Mouse (Mus musculus): ENCODE data around the gene Gsn. TPM values are rescaled to one million over a fixed set of nuclear protein-coding genes. Genes with fewer than 3 reads are reported as not detected.

Gene Gsn
- polyA plus RNA-seq, 1 experiment from 2014 or later, result 397 TPM

DNA sequence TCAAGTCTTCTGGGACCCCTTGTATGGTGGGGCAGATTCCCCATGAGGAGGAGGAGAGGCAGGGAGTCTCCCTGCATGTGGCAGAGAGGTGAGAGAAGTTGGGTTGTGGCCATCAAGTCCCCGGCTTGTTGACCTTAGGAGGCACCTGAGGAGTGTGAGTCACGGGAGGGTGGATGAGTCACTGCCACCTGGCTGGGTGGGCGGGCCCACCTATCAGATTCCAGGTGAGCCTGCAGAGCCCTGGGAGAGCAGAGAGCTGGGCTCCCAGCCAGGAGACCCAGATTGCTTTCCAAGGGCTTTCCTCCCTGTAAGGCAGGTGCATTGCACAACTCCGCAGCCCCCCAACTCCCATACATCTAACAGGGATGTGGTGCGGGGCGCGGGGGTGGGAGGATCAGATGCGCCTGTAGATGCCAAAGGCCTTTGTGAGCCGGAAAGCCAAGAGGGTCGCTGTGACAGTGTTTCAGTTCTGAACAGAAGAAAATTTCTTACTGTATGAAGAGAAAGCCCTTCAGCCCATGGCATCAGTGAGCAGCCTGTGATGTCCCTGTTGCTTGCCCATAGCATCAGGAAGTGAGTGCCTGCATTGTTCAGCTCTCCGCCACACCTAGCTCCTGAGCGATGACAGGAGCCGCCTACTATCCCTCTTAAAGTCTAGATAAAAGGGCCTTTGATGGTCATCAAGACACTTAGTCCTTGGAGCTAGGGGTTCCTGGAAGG is 11.1 kb downstream of the Gsn start:
- Histone ChIP-seq H3K9ac (ENCODE audit: low read depth, low read length) (no peak overlapping the region), H3K27ac (replicated peaks; ENCODE audit: low read depth, low read length) (peak overlapping the region; percentile 46), H3K27me3 (replicated peaks; ENCODE audit: control insufficient read depth, insufficient read depth, low read length) (no peaks in the 10 kb centered on the region), H3K9me3 (ENCODE audit: control insufficient read depth, low read length) (no peaks in the 10 kb centered on the region), H3K4me1 (ENCODE audit: control insufficient read depth, insufficient read depth, low read length) (peaks cover 70% of the 10 kb centered on the region), H3K4me2 (ENCODE audit: low read depth, low read length) (no peak overlapping the region), H3K4me3 (ENCODE audit: low read depth, low read length) (no peak overlapping the region), H3K36me3 (ENCODE audit: control insufficient read depth, insufficient read depth, low read length) (no peaks in the 10 kb centered on the region)
- DNase-seq (ENCODE audit: low spot score), result peak; percentile 85
- ATAC-seq (ENCODE audit: low read depth), result peak; percentile 48
- WGBS, result 74% methylated on average over 13 of the region's 13 CpGs

DNA sequence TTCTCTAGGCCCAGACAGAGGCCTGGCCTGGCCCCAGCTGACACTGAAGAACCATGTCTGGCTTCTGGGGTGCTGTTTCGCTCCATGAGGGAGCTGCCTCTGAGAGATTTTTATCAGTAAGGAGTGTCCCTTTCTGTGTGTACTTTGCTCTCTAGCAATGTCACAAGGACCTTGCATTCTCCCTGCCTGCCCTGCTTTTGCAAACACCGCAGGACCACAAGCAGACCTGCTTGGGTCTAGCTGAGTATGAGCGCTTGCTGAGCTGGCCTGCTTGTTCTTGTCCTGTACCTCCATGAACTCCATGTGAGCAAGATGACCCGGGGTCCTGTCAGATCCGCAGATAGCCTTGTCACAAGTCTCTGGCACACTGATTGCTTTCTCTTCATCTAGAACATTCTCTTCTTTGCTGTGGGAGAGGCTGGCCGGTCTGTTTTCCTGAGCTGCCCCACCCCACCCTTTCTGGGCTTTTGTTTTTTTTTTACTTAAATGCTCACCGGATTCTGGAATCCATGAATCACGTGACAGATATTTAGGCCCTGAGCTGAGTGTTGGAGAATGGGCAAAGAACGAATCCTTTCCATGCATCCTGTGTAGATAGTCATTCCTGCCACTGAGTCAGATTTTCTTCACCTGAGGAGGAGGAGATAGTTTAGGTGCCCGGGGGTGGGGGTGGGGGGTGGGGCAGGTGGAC is 11.8 kb downstream of the Gsn start:
- Histone ChIP-seq H3K9me3 (ENCODE audit: control insufficient read depth, low read length) (no peaks in the 10 kb centered on the region), H3K36me3 (ENCODE audit: control insufficient read depth, insufficient read depth, low read length) (no peaks in the 10 kb centered on the region), H3K27ac (replicated peaks; ENCODE audit: low read depth, low read length) (peak overlapping the region; percentile 46), H3K9ac (ENCODE audit: low read depth, low read length) (no peak overlapping the region), H3K4me2 (ENCODE audit: low read depth, low read length) (no peak overlapping the region), H3K4me1 (ENCODE audit: control insufficient read depth, insufficient read depth, low read length) (peaks cover 75% of the 10 kb centered on the region), H3K4me3 (ENCODE audit: low read depth, low read length) (no peak overlapping the region), H3K27me3 (replicated peaks; ENCODE audit: control insufficient read depth, insufficient read depth, low read length) (no peaks in the 10 kb centered on the region)
- 69% methylated on average over 10 of the region's 10 CpGs for WGBS
- ATAC-seq (ENCODE audit: low read depth) (no peak), DNase-seq (ENCODE audit: low spot score) (no peak)

DNA sequence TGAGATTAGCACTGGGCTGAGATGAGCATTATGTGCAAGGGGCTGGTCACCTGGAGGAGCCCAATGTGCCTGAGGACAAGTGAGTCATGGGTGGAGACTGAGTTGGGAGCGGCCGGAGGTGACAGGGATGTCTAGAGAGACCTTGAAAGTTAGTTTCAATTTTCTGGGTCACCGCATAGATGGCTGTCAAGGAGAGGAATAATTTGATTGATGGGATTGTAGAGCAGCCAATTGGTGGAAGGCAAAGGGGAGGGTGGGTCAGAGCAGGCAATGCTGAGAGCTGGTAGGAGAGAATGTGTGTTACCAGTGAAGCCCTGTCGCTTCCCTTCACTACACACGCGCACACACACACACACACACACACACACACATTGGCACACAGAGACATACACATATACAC is 13.0 kb downstream of the Gsn start:
- H3K9me3 ChIP-seq (ENCODE audit: control insufficient read depth, low read length), result no peaks in the 10 kb centered on the region
- H3K27me3 ChIP-seq (replicated peaks; ENCODE audit: control insufficient read depth, insufficient read depth, low read length), result no peaks in the 10 kb centered on the region
- peaks cover 86% of the 10 kb centered on the region for H3K4me1 ChIP-seq (ENCODE audit: control insufficient read depth, insufficient read depth, low read length)
- H3K27ac ChIP-seq (replicated peaks; ENCODE audit: low read depth, low read length), result 0 out of 2 replicates have a peak overlapping the region, but pooled peaks have one; percentile 63
- no peak for DNase-seq (ENCODE audit: low spot score)
- H3K4me2 ChIP-seq (ENCODE audit: low read depth, low read length), result no peak overlapping the region
- no peak overlapping the region for H3K4me3 ChIP-seq (ENCODE audit: low read depth, low read length)
- no peak overlapping the region for H3K9ac ChIP-seq (ENCODE audit: low read depth, low read length)
- WGBS, result 82% methylated on average over 6 of the region's 6 CpGs
- no peaks in the 10 kb centered on the region for H3K36me3 ChIP-seq (ENCODE audit: control insufficient read depth, insufficient read depth, low read length)
- no peak for ATAC-seq (ENCODE audit: low read depth)

DNA sequence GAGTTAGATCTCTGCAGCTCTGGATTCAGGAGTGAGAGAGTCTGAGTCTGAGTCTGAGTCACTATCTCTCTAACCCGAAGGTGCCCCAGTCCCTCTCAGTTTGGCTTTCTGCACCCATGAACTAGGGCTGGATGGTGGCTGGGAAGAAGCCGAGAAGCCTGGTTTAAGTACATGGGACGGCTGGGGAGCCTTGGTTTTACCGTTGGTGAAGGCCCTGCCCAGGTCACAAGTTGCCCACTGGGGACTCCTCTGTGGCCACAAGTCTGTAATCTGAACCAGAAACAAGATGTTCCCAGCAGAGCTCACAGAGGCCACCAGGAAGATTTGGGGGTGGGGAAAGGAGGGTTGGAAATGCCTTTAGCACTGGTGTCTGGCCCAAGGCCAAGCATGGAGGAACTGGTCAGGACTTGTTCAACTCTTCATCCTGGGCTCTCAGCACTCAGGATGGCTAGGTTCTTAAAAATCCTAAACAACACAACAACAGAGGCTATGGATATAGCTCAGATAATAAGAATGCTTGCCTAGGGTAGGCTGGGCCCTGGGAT is 13.6 kb downstream of the Gsn start:
- Histone ChIP-seq H3K4me2 (ENCODE audit: low read depth, low read length) (no peak overlapping the region), H3K9me3 (ENCODE audit: control insufficient read depth, low read length) (no peaks in the 10 kb centered on the region), H3K27ac (replicated peaks; ENCODE audit: low read depth, low read length) (peak overlapping the region; percentile 63), H3K4me1 (ENCODE audit: control insufficient read depth, insufficient read depth, low read length) (peaks cover 89% of the 10 kb centered on the region), H3K36me3 (ENCODE audit: control insufficient read depth, insufficient read depth, low read length) (no peaks in the 10 kb centered on the region), H3K27me3 (replicated peaks; ENCODE audit: control insufficient read depth, insufficient read depth, low read length) (no peaks in the 10 kb centered on the region), H3K4me3 (ENCODE audit: low read depth, low read length) (no peak overlapping the region), H3K9ac (ENCODE audit: low read depth, low read length) (no peak overlapping the region)
- WGBS, result 34% methylated on average over 4 of the region's 4 CpGs
- peak; percentile 88 for DNase-seq (ENCODE audit: low spot score)
- ATAC-seq (ENCODE audit: low read depth), result no peak

DNA sequence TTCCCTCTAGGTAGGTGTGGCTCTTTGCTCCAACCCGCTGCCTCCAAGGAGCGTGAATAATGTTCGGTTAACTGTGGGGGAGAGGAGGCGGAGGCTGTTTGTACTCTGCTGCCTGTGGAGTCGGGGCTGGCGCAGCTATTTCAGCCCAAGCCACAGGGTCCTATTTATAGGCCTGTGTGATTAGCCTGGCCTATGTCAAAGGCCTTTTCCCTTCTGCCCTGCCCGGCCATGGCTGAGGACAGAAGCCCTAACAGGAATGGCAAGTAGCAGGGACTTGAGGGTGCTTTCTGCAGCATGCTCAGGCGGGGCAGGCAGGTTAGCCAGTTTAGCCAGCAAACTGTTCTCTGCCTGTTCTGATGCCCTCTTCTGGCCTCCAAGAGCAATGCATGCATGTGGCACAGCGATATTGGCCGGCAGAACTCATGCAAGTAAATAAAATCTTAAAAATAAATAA is 14.4 kb downstream of the Gsn start:
- H3K4me3 ChIP-seq (ENCODE audit: low read depth, low read length), result no peak overlapping the region
- H3K9me3 ChIP-seq (ENCODE audit: control insufficient read depth, low read length), result no peaks in the 10 kb centered on the region
- H3K4me2 ChIP-seq (ENCODE audit: low read depth, low read length), result 0 out of 2 replicates have a peak overlapping the region, but pooled peaks have one; percentile 27
- 5% methylated on average over 10 of the region's 10 CpGs for WGBS
- no peaks in the 10 kb centered on the region for H3K36me3 ChIP-seq (ENCODE audit: control insufficient read depth, insufficient read depth, low read length)
- peaks cover 93% of the 10 kb centered on the region for H3K4me1 ChIP-seq (ENCODE audit: control insufficient read depth, insufficient read depth, low read length)
- peak overlapping the region; percentile 63 for H3K27ac ChIP-seq (replicated peaks; ENCODE audit: low read depth, low read length)
- ATAC-seq (ENCODE audit: low read depth), result peak; percentile 36
- peak; percentile 85 for DNase-seq (ENCODE audit: low spot score)
- H3K9ac ChIP-seq (ENCODE audit: low read depth, low read length), result no peak overlapping the region
- H3K27me3 ChIP-seq (replicated peaks; ENCODE audit: control insufficient read depth, insufficient read depth, low read length), result no peaks in the 10 kb centered on the region

DNA sequence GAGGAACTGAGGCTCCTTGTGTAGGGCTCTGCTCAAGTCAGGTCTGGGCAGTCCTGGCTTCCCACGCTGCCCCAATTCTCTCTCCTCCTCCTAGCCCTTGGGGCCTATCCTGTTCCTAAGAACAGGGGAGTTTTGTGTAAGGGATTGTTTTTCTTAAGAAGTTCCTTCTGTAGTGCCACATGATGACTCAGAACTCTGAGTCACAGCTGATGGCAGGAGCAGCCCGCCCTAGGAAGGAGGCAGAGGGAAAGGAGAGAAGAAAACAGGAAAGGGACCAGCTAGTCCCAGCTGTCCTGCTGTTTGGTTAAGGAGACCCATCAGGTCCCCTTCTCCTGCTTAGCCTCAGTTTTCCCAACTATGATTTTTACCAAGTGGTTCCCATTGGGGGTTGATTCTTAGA is 15.6 kb downstream of the Gsn start:
- Histone ChIP-seq H3K4me1 (ENCODE audit: control insufficient read depth, insufficient read depth, low read length) (peaks cover 85% of the 10 kb centered on the region), H3K4me3 (ENCODE audit: low read depth, low read length) (no peak overlapping the region), H3K27ac (replicated peaks; ENCODE audit: low read depth, low read length) (peak overlapping the region; percentile 79), H3K27me3 (replicated peaks; ENCODE audit: control insufficient read depth, insufficient read depth, low read length) (no peaks in the 10 kb centered on the region), H3K4me2 (ENCODE audit: low read depth, low read length) (no peak overlapping the region), H3K9ac (ENCODE audit: low read depth, low read length) (no peak overlapping the region), H3K9me3 (ENCODE audit: control insufficient read depth, low read length) (no peaks in the 10 kb centered on the region), H3K36me3 (ENCODE audit: control insufficient read depth, insufficient read depth, low read length) (no peaks in the 10 kb centered on the region)
- WGBS, result 35% methylated on average over 2 of the region's 2 CpGs
- peak; percentile 74 for DNase-seq (ENCODE audit: low spot score)
- ATAC-seq (ENCODE audit: low read depth), result 0 out of 2 replicates have a peak, but pooled peaks have one; percentile 3

DNA sequence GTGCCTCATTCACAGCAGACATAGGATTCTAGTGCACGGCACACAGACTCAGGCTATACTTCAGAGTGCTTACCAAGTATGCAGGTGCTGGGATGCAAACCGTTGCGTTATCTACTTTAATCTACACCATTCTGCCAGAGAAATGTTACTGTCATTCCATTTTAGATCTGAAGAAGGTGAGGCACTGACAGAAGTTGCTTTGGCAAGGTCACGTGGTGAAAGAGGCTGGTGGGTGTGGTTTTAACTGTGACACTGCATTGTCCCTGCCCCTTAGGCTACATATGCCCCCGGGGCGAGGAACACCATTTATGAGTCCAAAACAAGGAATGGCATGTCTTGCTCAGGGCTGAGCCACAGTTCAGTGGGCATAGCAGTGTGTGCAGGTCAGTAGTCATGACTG is 16.7 kb downstream of the Gsn start:
- no peak overlapping the region for H3K4me2 ChIP-seq (ENCODE audit: low read depth, low read length)
- no peaks in the 10 kb centered on the region for H3K36me3 ChIP-seq (ENCODE audit: control insufficient read depth, insufficient read depth, low read length)
- DNase-seq (ENCODE audit: low spot score) (no peak), ATAC-seq (ENCODE audit: low read depth) (no peak)
- WGBS, result 80% methylated on average over 6 of the region's 6 CpGs
- peaks cover 81% of the 10 kb centered on the region for H3K4me1 ChIP-seq (ENCODE audit: control insufficient read depth, insufficient read depth, low read length)
- H3K4me3 ChIP-seq (ENCODE audit: low read depth, low read length), result no peak overlapping the region
- no peak overlapping the region for H3K9ac ChIP-seq (ENCODE audit: low read depth, low read length)
- peak overlapping the region; percentile 79 for H3K27ac ChIP-seq (replicated peaks; ENCODE audit: low read depth, low read length)
- H3K9me3 ChIP-seq (ENCODE audit: control insufficient read depth, low read length), result no peaks in the 10 kb centered on the region
- no peaks in the 10 kb centered on the region for H3K27me3 ChIP-seq (replicated peaks; ENCODE audit: control insufficient read depth, insufficient read depth, low read length)

DNA sequence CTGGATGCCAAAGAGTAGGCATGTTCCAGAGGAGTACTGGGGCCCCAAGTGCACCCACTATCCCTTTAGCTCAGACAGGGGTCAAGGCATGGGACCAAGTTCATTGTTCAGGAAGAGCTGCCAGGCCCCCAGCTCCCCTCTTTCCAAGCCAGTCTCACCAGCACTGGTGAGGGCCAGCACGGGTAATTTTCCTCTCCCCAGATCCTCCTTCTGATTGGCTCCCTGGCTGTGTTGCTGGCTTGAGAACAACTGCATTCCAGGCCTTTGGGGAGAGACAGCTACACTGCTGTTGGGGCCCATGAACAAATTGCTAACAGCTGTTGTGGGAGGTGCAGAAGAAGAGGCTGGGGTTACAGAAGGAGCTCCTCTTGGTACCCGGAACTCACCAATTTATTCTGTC is 17.4 kb downstream of the Gsn start:
- H3K4me2 ChIP-seq (ENCODE audit: low read depth, low read length), result no peak overlapping the region
- no peaks in the 10 kb centered on the region for H3K27me3 ChIP-seq (replicated peaks; ENCODE audit: control insufficient read depth, insufficient read depth, low read length)
- H3K9me3 ChIP-seq (ENCODE audit: control insufficient read depth, low read length), result no peaks in the 10 kb centered on the region
- H3K36me3 ChIP-seq (ENCODE audit: control insufficient read depth, insufficient read depth, low read length), result no peaks in the 10 kb centered on the region
- peak; percentile 75 for ATAC-seq (ENCODE audit: low read depth)
- peaks cover 78% of the 10 kb centered on the region for H3K4me1 ChIP-seq (ENCODE audit: control insufficient read depth, insufficient read depth, low read length)
- H3K9ac ChIP-seq (ENCODE audit: low read depth, low read length), result no peak overlapping the region
- DNase-seq (ENCODE audit: low spot score), result peak; percentile 95
- 11% methylated on average over 2 of the region's 2 CpGs for WGBS
- peak overlapping the region; percentile 79 for H3K27ac ChIP-seq (replicated peaks; ENCODE audit: low read depth, low read length)
- no peak overlapping the region for H3K4me3 ChIP-seq (ENCODE audit: low read depth, low read length)
